Mouse (Mus musculus) neural tube, embryonic 15.5 days (tissue): Measurements from ENCODE around the gene Ccdc33. TPM values are rescaled to one million over a fixed set of nuclear protein-coding genes. Genes with fewer than 3 reads are reported as not detected.

Experiments used
- ATAC-seq: fragments of 200-750 bp; cut with Nextera tagmentation; 2 replicates; pipeline ENCODE4 v1.8.0; 2017; ENCODE audit warnings: mild to moderate bottlenecking, moderate TSS enrichment, moderate library complexity; ENCODE audit not compliant: low FRiP score
- H3K27ac ChIP-seq: fragments of 300-500 bp; sonication (generic); replicated peaks from 2 replicates; pipeline ENCODE4 v1.5.1; 2015; ENCODE audit warnings: mild to moderate bottlenecking, inconsistent platforms
- H3K27me3 ChIP-seq: fragments of 300-500 bp; sonication (generic); replicated peaks from 2 replicates; pipeline ENCODE4 v1.6.1; 2015; ENCODE audit warnings: inconsistent platforms
- H3K36me3 ChIP-seq: fragments of 300-500 bp; sonication (generic); 2 replicates; pipeline ENCODE4 v1.6.1; 2015; ENCODE audit warnings: inconsistent platforms
- H3K4me1 ChIP-seq: fragments of 300-500 bp; sonication (generic); 2 replicates; pipeline ENCODE4 v1.6.1; 2015; ENCODE audit warnings: inconsistent platforms
- H3K4me2 ChIP-seq: fragments of 300-500 bp; sonication (generic); 2 replicates; pipeline ENCODE4 v1.6.1; 2015; ENCODE audit warnings: inconsistent platforms, mild to moderate bottlenecking, moderate library complexity
- H3K4me3 ChIP-seq: fragments of 300-500 bp; sonication (generic); replicated peaks from 2 replicates; pipeline ENCODE4 v1.5.1; 2015; ENCODE audit warnings: mild to moderate bottlenecking, inconsistent platforms
- H3K9ac ChIP-seq: fragments of 300-500 bp; sonication (generic); replicated peaks from 2 replicates; pipeline ENCODE4 v1.6.1; 2015; ENCODE audit warnings: mild to moderate bottlenecking, inconsistent platforms
- H3K9me3 ChIP-seq: fragments of 300-500 bp; sonication (generic); replicated peaks from 2 replicates; pipeline ENCODE4 v1.6.1; 2016; ENCODE audit warnings: inconsistent platforms
- whole genome bisulfite sequencing: fragments of 180-500 bp; shearing (Covaris S2); methylation state at CpG from one replicate; pipeline ENCODE4 v1.1.7; 2015; ENCODE audit warnings: mixed read lengths; 5-methylcytosine and 5-hydroxymethylcytosine counted together
- polyA plus RNA-seq: library from polyadenylated mRNA; unstranded; fragments of >200 nt; fragmentation: Nextera tagmentation; extraction: Ambion mirVana; gene quantifications from 2 replicates; pipeline ENCODE4 v1.2.1, GENCODE M21; 2015

Gene Ccdc33
- polyA plus RNA-seq, 1 experiment from 2014 or later, result 0.13 TPM

DNA sequence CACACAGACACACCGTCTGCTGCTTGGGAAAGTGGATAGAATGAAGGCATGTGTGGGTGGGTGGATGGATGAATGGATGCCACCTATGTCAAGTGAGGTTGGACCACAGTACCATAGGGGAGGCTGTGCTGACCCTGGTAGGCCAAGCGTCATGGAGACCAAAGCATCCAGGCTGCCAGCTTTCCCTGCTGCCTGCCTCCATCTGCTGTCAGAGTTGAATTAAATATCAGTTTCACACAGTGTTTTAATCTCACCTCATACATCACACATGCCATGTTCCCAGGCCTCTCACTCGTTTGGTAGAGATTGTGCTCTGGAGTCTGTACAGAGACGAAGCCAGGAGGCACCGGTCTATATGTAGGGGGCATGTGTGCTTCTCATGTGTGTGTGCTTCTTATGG, 7.8 kb downstream of the Ccdc33 start:
- no peak overlapping the region for H3K4me3 ChIP-seq
- no peaks in the 10 kb centered on the region for H3K36me3 ChIP-seq
- no peak overlapping the region for H3K4me2 ChIP-seq
- peaks cover 65% of the 10 kb centered on the region for H3K4me1 ChIP-seq
- H3K9ac ChIP-seq, result no peak overlapping the region
- 60% methylated on average over 5 of the region's 5 CpGs for WGBS
- H3K9me3 ChIP-seq, result no peaks in the 10 kb centered on the region
- H3K27me3 ChIP-seq, result no peaks in the 10 kb centered on the region; the same call in 1 of the 2 replicates
- ATAC-seq, result no peak
- H3K27ac ChIP-seq, result peak overlapping the region; percentile 60

DNA sequence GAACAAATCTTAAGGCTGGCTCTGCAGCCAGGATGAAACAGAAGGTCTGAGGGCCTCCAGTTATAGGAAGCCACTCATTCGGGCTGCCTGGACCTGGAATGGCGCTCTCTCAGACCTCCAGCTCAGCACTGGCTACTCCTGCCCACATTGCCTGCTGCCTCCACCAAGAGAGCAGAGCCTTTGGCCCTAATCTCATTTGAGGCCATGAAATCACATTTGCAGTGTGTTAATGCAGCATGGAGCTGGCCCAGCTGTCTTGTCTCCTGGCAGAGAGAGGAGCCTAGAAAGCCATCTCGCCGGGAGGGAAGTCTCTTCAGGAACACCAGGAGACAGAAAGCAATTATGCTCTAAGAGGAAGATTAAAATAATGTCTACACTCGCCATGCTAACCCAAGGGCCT, 11.1 kb downstream of the Ccdc33 start:
- Histone ChIP-seq H3K4me3 (no peak overlapping the region), H3K27me3 (peaks cover 3% of the 10 kb centered on the region; the same call in 1 of the 2 replicates), H3K4me2 (no peak overlapping the region), H3K9ac (0 out of 2 replicates have a peak overlapping the region, but pooled peaks have one; percentile 10), H3K9me3 (no peaks in the 10 kb centered on the region), H3K36me3 (no peaks in the 10 kb centered on the region), H3K4me1 (peaks cover 35% of the 10 kb centered on the region), H3K27ac (no peak overlapping the region)
- no peak for ATAC-seq
- WGBS, result 45% methylated on average over 5 of the region's 5 CpGs

- 54% methylated on average over 15 of the region's 15 CpGs for WGBS
- no peak overlapping the region for H3K9ac ChIP-seq
- peaks cover 18% of the 10 kb centered on the region for H3K4me1 ChIP-seq
- no peak overlapping the region for H3K4me3 ChIP-seq
- no peak overlapping the region for H3K27ac ChIP-seq
- no peaks in the 10 kb centered on the region for H3K36me3 ChIP-seq
- H3K4me2 ChIP-seq, result no peak overlapping the region
- H3K9me3 ChIP-seq, result no peaks in the 10 kb centered on the region
- peaks cover 3% of the 10 kb centered on the region; the same call in 1 of the 2 replicates for H3K27me3 ChIP-seq
- ATAC-seq, result peak; percentile 32; the same call in 1 of the 2 replicates
Observed at GRCm38 (mm10) chr9:58105595-58106169, 12.9 kb downstream of the Ccdc33 start.

GRCm38 (mm10) chr9:58103647-58104046, 15.0 kb downstream of the Ccdc33 start:
- H3K4me2 ChIP-seq, result no peak overlapping the region
- H3K9ac ChIP-seq, result no peak overlapping the region
- 0 out of 2 replicates have a peak, but pooled peaks cover 6% of the 10 kb centered on the region for H3K27me3 ChIP-seq
- ATAC-seq, result no peak
- 59% methylated on average over 6 of the region's 6 CpGs for WGBS
- peaks cover 17% of the 10 kb centered on the region for H3K4me1 ChIP-seq
- H3K4me3 ChIP-seq, result no peak overlapping the region
- H3K36me3 ChIP-seq, result no peaks in the 10 kb centered on the region
- no peaks in the 10 kb centered on the region for H3K9me3 ChIP-seq
- no peak overlapping the region for H3K27ac ChIP-seq

DNA sequence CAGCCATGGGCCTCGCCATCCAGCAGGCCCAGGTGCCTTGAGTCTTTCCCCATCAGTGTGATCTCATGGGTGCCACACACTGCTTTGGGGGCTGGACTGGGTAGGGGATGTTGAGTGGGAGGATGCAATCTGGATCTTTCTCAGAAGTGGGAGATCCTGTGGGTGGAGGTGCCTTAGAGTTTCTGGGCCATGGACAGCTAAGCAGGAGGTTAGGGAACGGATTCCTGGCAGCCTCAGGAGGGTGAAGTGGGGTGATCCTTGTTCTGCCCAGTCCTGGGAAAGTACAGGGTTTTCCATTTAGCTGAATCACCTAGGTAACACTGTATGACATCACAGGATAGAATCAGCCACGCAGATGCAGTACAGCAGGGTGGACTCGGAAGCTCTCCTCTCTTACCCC, 16.6 kb downstream of the Ccdc33 start:
- ATAC-seq, result no peak
- Histone ChIP-seq H3K4me2 (no peak overlapping the region), H3K4me3 (no peak overlapping the region), H3K9ac (no peak overlapping the region), H3K36me3 (no peaks in the 10 kb centered on the region), H3K4me1 (peaks cover 17% of the 10 kb centered on the region), H3K9me3 (no peaks in the 10 kb centered on the region), H3K27ac (no peak overlapping the region), H3K27me3 (0 out of 2 replicates have a peak, but pooled peaks cover 6% of the 10 kb centered on the region)
- WGBS, result 67% methylated on average over 4 of the region's 4 CpGs

- H3K9ac ChIP-seq, result no peak overlapping the region
- no peak overlapping the region for H3K4me2 ChIP-seq
- H3K4me1 ChIP-seq, result peaks cover 15% of the 10 kb centered on the region
- no peak overlapping the region for H3K4me3 ChIP-seq
- H3K27ac ChIP-seq, result no peak overlapping the region
- 0 out of 2 replicates have a peak, but pooled peaks cover 6% of the 10 kb centered on the region for H3K27me3 ChIP-seq
- H3K9me3 ChIP-seq, result no peaks in the 10 kb centered on the region
- 87% methylated on average over 5 of the region's 5 CpGs for WGBS
- no peak for ATAC-seq
- H3K36me3 ChIP-seq, result no peaks in the 10 kb centered on the region
Observed at GRCm38 (mm10) chr9:58099836-58100565, 18.6 kb downstream of the Ccdc33 start.

DNA sequence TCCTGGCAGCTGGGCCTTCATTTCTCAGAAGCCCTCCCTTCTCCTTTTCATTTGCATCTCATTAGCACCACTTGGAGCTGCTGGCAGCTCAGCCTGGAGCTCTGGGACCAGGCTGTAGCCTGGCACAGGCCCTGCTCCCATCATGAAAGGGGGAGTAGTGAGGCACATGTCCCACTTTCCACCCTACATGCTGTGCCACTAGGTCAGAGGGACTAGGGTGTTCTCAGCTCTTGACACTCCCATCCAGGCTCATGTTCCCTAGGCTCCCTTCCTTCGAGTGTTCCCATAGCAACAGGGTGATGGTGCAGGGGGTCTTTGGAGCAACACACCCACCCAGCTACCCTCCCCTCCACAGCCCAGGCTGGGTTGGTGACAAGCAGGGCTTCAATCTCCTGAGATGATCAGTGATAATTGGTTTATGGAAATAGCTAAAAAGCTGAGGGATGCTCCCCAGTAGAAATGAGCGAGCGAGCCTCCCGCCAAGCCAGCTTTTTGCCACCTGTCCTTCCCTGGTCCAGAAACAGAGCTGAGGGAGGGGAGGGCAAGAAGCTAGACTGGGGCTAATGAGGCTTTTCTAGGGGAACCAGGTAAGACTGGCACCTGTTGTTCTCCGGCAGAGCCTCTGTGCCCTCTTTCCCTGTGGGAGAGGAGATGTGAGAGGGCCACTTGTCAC, 21.9 kb downstream of the Ccdc33 start:
- WGBS, result 57% methylated on average over 5 of the region's 5 CpGs
- no peaks in the 10 kb centered on the region for H3K36me3 ChIP-seq
- H3K4me3 ChIP-seq, result no peak overlapping the region
- peaks cover 15% of the 10 kb centered on the region for H3K4me1 ChIP-seq
- H3K9me3 ChIP-seq, result no peaks in the 10 kb centered on the region
- no peak overlapping the region for H3K9ac ChIP-seq
- no peak overlapping the region for H3K4me2 ChIP-seq
- peak; percentile 65; the same call in 1 of the 2 replicates for ATAC-seq
- 0 out of 2 replicates have a peak, but pooled peaks cover 3% of the 10 kb centered on the region for H3K27me3 ChIP-seq
- H3K27ac ChIP-seq, result peak overlapping the region; percentile 33; the same call in 1 of the 2 replicates

- Histone ChIP-seq H3K27ac (no peak overlapping the region), H3K27me3 (0 out of 2 replicates have a peak, but pooled peaks cover 3% of the 10 kb centered on the region), H3K9ac (no peak overlapping the region), H3K4me2 (no peak overlapping the region), H3K4me3 (no peak overlapping the region), H3K4me1 (peaks cover 15% of the 10 kb centered on the region), H3K9me3 (no peaks in the 10 kb centered on the region), H3K36me3 (no peaks in the 10 kb centered on the region)
- WGBS, result 84% methylated on average over 6 of the region's 6 CpGs
- no peak for ATAC-seq
Observed at GRCm38 (mm10) chr9:58095977-58096376, 22.6 kb downstream of the Ccdc33 start.

GRCm38 (mm10) chr9:58093776-58094175, 24.8 kb downstream of the Ccdc33 start:
- H3K27ac ChIP-seq, result no peak overlapping the region
- 74% methylated on average over 3 of the region's 3 CpGs for WGBS

DNA sequence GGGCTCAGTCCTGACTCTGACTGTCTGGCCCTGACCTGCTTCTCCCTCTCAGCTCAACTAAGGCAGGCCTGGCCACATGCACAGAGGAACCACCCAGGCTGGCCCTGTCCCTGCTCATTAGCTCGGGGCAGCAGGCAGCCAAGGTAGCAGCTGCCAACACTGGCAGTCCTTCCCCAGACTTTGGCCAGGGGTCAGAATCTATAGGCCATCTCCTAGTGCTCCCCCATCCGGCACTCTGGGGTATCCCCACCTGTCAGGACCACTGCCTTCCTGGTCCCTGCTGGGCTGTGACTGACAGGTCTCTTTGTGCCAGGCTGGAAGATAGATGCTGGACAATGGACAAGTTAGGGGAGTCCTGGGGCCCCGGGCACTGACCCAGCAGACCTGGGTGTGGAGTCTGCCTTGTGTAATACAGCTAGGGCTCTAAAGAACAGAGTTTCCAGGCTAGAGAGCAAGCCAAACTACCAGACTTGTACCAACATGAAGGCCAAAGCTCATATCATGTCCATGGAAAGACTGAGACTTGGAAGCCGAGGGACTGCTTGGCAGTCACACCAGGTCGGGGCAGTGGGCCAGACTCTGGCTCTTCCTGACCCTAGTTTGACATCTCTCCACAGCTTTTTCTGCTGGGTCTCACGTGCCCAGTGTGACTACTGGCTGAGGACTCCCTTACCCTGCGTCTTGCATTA, 25.9 kb downstream of the Ccdc33 start:
- H3K9me3 ChIP-seq, result no peaks in the 10 kb centered on the region
- 67% methylated on average over 7 of the region's 7 CpGs for WGBS
- no peak overlapping the region for H3K9ac ChIP-seq
- no peaks in the 10 kb centered on the region for H3K36me3 ChIP-seq
- H3K4me1 ChIP-seq, result peaks cover 21% of the 10 kb centered on the region
- H3K4me2 ChIP-seq, result no peak overlapping the region
- H3K27ac ChIP-seq, result no peak overlapping the region
- H3K4me3 ChIP-seq, result no peak overlapping the region
- H3K27me3 ChIP-seq, result no peaks in the 10 kb centered on the region; the same call in 1 of the 2 replicates
- ATAC-seq, result peak; percentile 22; the same call in 1 of the 2 replicates

More at GRCm38 (mm10) chr9:58093776-58094175, 24.8 kb downstream of the Ccdc33 start:
- no peak for ATAC-seq
- Histone ChIP-seq H3K27me3 (no peaks in the 10 kb centered on the region; the same call in 1 of the 2 replicates), H3K9me3 (no peaks in the 10 kb centered on the region), H3K36me3 (no peaks in the 10 kb centered on the region), H3K9ac (no peak overlapping the region), H3K4me3 (no peak overlapping the region), H3K4me1 (peaks cover 15% of the 10 kb centered on the region), H3K4me2 (no peak overlapping the region)
